Mouse (Mus musculus) A20 (cell line): ENCODE results near the gene Acp2.

Source experiments
- DNase-seq: peaks from one replicate; pipeline ENCODE4 v3.0.0-alpha.2; 2011; ENCODE audit warnings: low read depth, low spot score

The Acp2 gene

GRCm38 (mm10) chr2:91256256-91257125, 53.8 kb downstream of the Acp2 start:
- DNase-seq, result no peak

- no peak for DNase-seq
Observed at GRCm38 (mm10) chr2:91257126-91257980, 54.7 kb downstream of the Acp2 start.

GRCm38 (mm10) chr2:91258054-91258453, 55.4 kb downstream of the Acp2 start:
- DNase-seq, result no peak

GRCm38 (mm10) chr2:91258830-91259229, 56.1 kb downstream of the Acp2 start:
- no peak for DNase-seq

GRCm38 (mm10) chr2:91259493-91259892, 56.8 kb downstream of the Acp2 start:
- no peak for DNase-seq
